Mouse (Mus musculus): ENCODE measurements at regions not wholly inside any gene's neighbourhood (a gene's known extent, or its start where the extent isn't known, plus 50 kb on each side); places are given as distances from the start of the nearest gene placed in this dataset.

DNA sequence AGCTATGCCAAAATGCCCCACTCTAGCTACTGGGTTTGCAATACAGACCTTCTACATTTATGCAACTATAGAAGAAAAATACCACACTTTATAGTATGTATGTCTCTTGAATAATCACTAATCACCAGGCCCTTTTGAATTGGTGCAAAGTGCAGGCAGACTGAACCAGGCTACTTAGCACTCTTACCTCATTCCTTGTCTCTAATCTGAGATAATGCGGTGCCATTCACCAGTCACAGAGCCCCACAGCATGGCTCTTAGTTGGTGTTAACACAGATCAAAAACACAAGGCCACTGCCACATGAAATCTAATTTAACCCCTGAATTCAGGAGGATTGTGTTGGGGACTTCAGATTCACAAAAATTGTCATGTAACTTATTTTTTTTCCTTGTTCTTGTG lies 150.5 kb downstream of the Etv1 start:
- no peak for TF ChIP-seq CTCF (IDR thresholded peaks at IDR 0.05; ENCODE audit: control insufficient read depth, insufficient read depth, low read length)
- no peak for TF ChIP-seq POLR2A (IDR thresholded peaks at IDR 0.05; ENCODE audit: borderline replicate concordance, control insufficient read depth, low read depth, low read length)
